Mouse (Mus musculus) kidney, adult 11 months (tissue): ENCODE measurements around the gene Pmch.
A peak's percentile ranks its signal among the peaks of the same experiment; 100 is the strongest.

Experiments used
- DNase-seq: peaks from one replicate; pipeline ENCODE4 v3.0.0; 2022

Pmch gene

DNA sequence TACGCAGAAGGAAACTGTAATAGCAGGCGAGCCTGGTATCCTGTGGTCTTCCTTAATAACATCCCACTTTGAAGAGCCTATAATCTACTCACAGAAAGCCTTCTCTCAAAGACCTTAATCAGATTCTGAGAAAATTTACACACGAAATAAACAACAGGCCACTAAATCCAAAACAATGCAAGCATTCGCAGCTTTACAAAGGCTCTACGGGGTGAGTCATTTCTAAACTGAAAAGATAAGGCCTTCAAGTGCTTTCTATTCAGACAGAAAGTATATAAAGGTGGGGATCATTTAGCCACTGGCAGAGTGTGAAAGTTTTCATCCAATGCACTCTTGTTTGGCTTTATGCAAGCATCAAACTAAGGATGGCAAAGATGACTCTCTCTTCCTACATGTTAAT lies at the start of gene Pmch:
Pmch (plus strand) TSS at position 301 of the 400 bp plus-strand sequence.
- no peak for DNase-seq

DNA sequence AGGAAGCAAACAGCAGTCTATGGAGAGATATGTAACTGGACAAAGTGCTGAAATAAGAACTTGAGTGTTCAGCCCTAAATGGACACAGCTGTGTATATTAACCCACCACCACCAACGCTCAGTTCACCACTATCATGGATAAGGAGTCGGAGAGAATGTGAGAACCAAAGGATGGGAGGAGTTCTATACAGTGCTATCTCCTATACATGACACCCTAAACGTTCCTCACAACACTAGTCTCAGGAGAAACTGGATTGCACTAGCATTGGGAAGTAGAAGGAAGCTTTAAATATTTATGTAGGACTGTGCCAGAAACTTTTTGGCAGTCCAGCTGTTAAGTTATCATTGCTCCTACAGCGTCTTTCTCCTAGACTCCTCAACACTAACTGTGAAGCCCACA lies 46.6 kb upstream of the Pmch start:
- no peak for DNase-seq

DNA sequence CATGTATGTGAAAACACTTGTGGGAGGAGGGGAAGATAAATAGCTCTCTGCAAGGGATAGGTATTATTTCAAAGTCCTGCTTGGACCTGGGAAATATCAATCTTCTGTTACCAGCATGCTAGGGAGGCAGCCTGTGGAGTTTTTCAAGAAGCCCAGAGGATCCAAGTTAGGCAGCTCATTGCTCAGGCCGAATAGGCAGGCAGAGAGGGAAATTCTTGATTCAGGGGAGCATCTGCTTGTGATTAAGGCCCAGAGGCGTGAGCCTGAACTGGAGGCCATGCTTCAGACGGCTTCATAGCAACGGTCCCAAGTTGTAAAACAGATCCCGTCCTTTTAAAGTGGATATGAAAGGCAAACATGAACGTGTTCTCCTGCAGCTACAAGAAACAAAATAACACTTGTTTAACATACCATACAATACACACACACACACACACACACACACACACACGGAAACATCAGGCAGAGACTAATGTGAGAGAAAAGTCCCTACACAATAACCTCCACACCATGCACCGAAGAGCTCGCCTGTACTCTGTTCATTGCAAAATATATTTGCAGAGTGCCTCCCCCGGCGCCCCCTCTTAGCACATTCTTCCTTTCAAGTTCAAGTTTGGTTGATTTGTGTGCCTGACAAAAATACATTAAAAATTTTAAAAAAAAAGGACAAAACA lies 44.6 kb upstream of the Pmch start:
- no peak for DNase-seq

DNA sequence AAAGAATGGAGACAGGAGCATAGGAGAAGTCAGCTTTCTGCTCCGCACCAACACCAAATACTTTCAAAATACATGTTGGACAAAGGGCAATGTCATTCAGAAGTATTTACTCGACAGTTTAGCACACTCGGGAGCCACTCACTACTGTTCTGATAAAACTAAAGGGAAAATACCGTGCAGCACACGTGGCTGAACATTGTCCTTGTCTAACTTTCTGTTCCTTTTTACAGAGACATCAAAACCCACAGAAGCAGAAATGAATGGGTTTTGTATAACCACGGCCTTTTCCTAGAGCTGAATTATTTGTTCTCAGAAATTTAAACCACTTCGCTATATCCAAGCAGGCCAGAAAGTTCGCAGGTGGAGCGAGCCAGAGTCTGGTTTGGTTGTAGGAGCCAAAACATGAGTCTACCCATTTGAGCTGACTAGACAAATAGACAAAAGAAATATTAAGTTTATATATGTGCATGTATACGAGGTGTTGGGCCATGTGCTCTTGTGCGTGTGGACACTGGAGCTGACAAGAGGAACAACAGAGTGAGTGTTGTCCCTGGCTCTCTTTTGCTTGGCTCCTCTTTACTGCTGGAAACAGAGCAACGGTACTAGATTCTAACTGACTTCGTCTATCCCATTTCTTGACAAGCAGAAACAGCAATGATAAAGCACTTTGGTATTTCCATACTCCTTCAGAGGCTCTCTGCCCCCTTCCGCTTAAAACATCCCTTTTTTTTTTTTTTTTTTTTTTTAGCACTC lies 36.5 kb upstream of the Pmch start:
- DNase-seq = no peak

DNA sequence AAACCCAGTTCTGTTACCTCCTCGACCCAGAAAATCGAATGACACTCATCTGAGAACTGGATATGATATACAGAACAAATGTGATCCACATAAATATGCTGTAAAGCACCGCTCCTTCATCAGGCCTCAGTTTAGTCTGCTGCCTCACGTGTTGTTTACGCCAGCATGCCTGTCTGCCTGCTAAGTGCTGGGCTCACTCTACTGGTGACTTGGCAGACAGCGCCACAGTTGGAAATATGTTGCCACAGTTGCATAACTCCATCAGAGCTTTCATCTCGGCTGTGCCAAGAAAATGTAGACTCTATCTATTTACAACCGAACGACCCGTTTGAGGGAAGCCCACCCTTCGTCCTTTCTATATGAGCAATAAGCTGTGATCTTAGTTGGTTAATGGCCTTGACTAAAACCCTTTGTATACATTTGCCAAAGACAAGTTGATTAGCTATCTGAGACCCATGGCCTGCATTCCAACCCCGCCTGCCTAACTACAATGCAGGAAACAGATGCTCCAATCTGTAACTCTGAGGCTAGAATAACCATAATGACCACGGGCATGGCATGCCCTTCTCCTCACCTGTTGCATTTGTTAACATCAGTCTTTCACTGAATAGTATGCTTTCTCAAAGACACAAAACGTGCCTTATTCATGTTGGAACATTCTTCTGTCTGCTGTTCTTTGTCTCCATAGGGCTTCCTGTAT lies 33.8 kb upstream of the Pmch start:
- DNase-seq = no peak

DNA sequence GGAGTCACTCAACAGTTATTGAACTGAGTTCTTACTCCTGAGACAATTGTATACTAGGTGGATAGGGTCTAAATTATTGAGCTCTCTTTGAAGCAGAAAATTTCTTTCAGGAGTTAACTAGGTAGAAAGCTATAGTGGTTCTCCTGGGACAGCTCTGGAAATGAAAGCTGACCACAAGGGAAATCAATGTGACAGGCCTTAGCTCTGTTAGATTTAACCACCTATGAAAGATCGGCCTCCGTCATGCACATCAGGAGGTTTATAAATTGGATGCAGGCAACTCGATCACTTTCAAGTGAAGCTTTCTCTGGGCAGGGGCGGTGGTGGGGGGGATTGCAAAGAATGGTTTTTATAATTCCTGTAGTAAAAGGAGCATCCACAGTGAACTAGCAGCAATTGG lies 27.4 kb upstream of the Pmch start:
- no peak for DNase-seq

DNA sequence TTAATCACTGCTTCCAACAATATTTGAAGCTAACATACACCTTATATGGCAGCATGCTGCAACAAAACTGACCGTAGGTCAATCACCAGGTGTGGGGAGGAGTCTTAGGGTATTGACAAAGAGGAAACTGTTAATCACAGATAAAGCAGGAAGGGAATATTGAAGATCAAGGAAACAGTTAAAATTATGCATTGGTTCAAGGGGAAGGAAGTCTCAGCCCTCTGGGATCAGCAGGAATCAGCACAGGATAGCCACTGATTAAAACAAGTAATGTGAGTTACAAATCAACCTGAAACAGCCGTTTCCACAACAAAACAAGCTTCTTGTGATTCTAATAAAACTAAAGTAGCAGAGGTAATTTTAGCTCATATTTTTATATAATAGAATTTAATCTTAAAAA lies 26.0 kb upstream of the Pmch start:
- peak; percentile 4 for DNase-seq

DNA sequence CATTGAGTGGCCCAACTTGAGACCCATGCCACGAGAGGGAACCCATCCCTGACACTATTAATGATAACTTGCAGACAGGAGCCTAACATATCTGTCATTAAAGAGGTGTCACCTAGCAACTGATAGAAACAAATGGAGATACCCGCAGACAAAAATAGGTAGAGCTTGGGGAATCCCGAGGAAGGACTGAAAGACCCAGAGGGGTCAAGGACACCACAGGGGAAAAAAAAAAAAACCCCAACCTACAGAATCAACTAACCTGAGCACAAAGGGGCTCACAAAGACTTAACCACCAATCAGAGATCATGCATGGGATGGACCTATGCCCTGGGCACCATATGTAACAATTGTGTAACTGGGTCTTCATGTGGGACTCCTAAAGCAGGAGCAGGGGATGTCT lies 23.5 kb upstream of the Pmch start:
- DNase-seq = no peak

DNA sequence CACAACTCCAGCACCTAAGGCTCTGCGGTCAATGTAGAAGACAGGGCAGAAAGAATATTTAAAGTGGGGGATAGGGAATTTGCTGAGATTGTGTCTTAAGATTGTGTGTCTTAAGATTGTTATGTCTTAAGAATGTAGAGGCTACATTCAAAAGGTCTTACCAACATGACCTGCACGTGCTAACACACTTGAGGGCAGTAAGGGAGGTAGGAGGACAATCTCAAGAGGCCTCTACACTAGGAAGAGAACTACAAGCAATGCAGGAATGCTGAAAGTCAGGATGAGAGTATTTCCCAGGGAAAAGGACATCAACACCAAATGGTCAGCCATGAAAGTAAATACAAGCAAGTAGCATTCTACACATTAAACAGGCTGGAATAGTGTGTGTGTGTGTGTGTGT lies 15.3 kb downstream of the Pmch start:
- DNase-seq = no peak

DNA sequence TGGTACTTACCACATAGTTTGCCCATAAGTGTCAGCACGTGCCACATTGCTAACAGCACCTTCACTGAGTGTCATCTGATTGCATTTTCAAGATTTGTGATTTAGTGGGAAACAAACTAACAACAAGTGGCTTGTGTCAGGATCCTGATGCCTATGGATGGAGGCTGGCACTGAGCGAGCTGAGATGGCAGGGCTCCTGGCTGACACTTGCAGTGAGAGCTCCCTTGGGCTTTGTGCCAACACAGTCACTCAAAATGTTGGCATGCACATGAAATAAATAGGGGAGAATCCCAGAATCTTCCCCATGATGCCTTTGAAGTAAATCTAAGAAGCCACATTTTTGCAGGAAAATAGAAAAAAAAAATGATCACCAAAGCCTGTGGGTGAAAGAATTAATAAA lies 22.4 kb downstream of the Pmch start:
- no peak for DNase-seq

DNA sequence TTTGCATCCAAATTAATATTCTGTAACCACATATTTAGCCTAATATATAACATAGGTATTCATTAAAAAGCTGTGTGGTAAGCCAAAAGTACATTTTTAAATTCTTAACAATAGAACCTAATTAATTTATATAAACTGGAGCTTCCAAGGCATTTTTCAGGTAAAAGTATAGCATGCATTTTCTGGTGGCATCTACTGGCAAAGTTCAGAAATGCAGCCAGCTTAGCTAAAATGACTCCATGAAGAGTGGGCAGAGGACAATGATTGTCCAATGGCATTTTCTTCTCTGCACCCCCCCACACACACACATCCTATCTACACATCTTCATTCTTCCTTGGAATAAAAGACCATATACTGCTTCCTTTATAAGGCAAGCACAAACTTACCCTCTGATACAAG lies 28.8 kb downstream of the Pmch start:
- DNase-seq = no peak

DNA sequence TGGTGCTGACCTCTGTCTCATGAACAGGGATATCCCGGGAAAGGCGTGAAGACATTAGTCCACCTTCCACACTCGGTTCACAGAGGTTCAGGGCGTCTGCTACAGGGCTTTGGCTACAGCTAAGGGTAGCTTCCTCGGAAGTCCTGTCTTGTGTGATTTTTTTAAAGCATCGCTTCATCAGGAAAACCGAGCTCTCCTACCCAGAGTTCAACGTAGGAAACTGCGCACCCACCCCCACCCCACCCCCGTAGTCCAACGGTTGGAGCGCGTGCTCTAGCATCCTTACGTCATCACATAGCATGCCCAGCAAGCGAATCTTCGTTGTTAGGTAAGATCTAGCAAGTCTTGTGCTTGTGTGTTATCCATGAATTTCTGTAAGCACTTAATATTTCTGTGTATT lies 44.8 kb downstream of the Pmch start:
- DNase-seq = no peak
